Mouse (Mus musculus) MN1 (cell line): ENCODE results near the gene Acat1.

Experiments
- DNase-seq: peaks from one replicate; pipeline ENCODE4 v3.0.0-alpha.2; 2016; ENCODE audit warnings: low spot score

Gene Acat1

DNA sequence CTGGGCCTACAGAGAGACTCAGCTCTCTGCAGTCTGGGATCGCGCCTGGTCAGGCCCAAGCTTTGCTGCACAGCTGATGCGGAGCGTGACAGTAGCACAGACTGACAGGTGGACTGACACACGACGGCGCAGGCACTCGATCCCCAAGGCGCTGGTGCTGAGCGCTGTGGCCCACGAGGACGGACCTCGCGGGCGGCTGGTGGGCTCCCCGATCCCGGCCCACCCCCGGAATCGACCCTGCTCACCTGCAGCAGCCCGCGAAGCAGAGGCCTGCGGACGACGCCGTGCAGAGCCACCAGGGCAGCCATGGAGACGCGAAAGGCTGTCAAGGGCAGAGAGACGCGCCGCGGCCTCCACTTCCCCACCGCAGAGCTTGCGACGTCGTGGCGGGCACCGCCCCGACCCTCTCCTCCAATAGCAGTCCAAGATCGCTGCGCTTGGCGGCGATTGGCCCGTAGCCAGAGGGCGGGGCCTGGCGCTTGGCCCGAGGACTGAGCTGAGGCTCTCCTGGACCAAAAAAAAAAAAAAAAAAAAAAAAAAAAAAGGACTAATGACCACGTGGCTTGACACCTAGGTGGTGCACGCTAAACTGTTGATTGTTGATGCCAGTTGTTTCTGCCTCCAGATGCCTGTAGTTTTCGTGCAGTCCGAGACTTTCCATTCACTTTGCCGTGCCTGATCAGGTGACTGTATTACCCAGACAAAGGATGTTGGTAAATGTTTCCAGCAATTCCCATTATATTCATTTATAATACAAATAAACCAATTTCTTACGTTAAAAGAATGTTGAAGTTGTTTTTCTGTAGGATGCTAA, at the start of gene Acat1:
Gene Acat1, minus strand, starts transcription at position 415 of the 814 bp plus-strand sequence.
- DNase-seq = peak; percentile 95

- DNase-seq = no peak
These were observed 24.6 kb upstream of the Acat1 start for GRCm38 (mm10) chr9:53634796-53635195.

DNA sequence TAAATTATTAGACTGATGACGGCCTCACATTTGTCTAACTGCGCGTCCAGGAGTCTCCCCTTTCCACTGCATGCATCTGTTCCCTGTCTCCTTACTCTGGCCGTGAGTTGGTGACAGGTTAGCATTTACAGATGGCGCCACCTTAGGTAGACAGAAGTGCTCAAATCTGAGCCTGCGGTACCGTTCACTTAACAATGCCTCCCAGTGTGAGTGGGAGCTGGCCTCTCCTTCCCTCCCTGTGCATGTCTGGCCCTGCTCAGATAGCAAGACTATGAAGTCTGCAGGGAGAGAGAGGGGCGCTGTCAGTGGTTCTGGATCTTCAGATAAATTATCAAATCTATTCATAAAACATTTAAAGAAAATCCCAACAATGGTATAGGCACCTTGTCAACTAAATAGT, 5.1 kb upstream of the Acat1 start:
- DNase-seq = no peak

- DNase-seq = no peak
These were observed 4.1 kb upstream of the Acat1 start for GRCm38 (mm10) chr9:53614286-53614685.

DNA sequence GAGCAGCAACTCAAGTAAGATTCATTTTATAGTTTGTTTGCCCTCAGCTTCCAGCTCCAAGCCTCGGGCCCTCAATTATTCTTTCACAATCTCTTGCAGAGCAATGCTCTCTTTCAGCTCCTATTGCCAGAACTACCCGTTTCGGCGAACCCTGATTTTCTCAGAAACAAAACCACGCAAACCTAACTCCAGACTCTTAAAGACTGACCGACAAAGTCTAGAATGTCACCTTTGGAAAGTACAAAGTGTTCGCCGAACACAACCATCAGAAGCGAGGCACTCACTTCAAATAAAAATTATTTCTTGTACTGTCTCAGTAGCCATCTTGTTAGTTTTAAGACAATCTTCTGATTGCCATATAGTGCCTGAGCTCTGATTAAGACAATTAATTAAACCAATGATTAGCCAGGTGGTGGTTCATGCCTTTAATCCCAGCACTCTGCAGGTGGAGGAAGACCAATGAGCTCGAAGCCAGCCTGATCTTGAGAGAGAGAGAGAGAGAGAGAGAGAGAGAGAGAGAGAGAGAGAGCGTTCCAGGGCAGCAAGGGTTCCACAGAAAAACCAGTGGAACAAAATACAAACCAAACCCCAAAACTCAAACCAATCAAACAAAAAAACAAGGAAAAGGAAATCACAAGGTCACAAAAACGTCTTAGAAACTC, 745 bp downstream of the Acat1 start:
- DNase-seq = no peak

- DNase-seq = no peak
These were observed 2.4 kb downstream of the Acat1 start for GRCm38 (mm10) chr9:53607816-53608215.

DNA sequence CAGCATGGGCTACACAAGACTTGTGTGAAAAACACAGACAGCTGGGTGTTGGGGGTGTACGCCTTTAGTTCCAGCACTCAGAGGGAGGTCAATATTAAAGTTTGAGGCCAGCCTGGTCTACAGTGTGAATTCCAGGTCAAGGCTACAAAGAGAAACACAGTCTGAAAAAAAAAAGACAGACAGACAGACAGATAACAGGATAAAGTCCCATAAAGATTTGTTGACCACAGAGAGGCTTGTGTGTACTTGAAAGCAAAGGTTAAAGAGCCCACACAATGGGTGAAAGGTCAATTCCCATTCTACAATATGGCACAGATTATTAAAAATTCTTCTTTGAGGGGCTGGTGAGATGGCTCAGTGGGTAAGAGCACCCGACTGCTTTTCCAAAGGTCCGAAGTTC, 3.0 kb downstream of the Acat1 start:
- DNase-seq = no peak

- no peak for DNase-seq
These were observed 5.2 kb downstream of the Acat1 start for GRCm38 (mm10) chr9:53604954-53605353.

- no peak for DNase-seq
These were observed 6.3 kb downstream of the Acat1 start for GRCm38 (mm10) chr9:53603849-53604248.

- DNase-seq = peak; percentile 63
These were observed 6.8 kb downstream of the Acat1 start for GRCm38 (mm10) chr9:53603384-53603783.

GRCm38 (mm10) chr9:53601541-53601940, 8.6 kb downstream of the Acat1 start:
- no peak for DNase-seq

DNA sequence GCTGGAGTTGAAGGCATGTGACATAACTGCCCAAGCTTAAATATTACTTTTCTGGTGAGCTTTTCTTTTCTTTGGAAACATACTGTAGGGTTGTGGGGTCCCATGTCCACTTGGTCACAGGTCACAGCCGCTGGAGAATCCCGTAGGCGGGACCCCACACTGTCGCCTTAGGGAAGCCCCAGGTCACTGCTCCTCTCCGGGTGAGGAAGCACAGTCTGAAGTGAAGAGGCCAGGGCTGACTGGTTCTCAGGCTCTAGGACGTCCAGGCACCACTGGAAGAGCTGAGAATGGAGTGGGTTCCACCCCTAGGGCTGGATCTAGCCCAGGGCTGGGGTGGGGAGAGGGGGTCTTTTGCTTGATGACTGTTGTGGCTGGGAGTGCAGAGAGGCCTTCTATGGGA, 11.6 kb downstream of the Acat1 start:
- no peak for DNase-seq

DNA sequence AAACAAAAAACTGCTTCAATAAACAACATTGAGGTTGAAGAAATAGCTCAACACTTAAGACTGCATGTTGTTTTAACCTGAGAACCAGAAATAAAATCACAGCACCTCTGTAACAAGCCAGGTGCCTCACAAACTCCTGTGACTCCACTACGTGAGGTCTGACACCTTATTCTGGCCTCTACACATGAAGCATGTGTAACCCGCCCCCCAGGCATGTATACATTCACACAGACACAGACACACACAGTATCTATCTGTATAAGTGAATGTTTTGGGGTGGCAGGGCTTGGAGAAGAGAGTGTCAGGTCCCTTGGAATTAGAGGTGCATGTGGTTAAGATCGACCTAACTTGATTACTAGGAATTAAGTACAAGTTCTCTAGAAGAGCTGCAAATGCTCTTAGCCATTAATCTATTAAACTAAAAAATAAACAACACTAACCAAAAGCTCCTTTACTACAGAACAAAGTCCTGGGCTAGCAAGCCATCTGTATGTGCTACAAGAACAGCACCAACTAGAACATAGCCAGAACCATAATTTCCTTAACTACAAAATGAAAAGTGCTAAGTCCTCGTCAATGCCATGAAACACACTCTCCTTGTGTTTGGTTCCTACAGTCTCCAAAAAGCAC, 13.1 kb downstream of the Acat1 start:
- DNase-seq = no peak

DNA sequence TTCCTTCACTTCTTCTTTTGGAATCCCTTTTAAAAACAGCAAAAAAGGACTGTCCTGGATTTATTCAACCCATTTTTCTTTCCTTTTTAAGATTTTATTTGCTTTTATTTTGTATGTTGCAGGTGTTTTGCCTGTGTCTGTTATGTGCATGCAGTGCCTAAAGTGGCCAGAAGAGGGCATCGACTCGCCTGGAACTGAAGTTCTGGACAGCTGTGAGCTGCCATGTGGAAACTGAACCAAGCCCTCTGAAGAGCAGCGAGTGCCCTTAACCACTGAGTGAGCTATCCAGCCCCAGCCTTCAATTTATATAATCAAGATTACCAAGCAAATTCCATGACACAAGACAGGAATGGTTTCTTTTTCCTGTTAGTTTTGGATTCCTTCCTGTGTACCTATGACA, 15.4 kb downstream of the Acat1 start:
- peak; percentile 47 for DNase-seq

DNA sequence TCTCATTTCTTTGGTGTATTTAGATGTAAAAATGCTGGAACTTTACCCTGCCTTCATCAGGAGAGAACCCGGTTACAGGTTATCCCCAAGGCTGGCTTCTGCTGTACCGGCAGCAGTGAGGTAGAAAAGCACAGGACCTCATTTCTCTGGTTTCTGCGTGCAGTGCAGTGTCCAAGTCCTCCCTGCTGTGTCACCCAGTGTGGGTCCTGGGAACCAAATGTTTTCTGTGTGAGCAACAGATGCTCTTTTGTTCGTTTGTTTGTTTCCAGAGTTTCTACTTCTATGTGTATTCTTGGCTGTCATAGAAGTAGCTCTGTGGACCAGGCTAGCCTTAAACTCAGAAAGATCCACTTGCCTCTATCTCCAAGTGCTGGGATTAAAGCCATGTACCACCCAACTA, 28.3 kb downstream of the Acat1 start:
- DNase-seq = no peak

DNA sequence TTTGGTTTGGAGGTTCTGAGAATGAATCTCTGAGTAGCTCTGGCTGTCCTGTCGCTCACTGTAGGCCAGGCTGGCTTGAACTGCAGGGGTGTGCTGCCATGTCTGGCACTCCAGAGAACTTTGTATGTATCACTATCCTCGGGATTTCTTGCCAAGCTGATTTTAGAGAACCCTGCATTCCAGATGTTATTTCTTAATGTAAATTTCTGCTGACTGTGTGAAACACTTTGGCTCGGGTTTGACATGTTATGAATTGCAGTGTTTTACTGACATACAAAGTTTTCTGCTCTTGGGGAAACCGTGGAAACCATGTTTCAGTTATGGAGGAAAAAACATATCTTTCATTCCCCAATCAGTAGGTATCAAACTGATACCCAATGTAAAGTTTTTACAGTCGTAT, 34.5 kb downstream of the Acat1 start:
- DNase-seq = no peak

DNA sequence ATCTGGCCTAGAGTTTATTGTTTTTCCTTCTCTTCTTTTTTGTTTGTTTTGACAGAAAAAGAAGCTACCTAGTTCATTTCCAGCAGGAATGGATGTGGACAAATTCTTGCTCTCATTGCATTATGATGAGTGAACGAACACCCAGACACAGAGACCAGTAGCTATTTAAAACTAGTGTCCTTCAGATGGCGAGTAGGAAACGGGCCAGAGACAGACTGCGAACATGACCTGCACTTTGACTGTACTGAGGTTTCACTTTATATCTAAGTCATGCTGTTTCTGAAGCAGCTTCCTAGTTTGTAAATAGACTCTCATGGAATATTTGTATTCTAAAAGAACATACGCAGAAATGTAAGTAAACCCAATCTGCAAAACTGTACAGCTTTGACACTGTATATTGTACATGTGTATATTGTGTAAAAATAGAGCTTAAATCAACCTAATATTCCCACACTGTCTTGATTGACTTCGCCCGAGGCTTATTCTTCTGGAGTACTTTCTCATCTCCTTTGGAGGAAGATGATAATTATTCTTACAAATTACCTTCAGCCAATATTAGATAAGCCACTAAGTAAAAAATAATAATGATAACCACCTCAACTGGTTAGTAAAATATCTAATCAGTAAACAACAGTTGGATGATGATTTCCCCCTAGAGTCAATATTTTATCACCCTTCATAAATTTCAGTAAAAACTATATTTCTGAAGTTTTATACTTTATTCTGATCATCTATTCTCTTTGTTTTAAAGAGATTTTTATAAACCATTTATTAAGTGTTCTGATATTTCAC, 37.5 kb downstream of the Acat1 start:
- DNase-seq = no peak

DNA sequence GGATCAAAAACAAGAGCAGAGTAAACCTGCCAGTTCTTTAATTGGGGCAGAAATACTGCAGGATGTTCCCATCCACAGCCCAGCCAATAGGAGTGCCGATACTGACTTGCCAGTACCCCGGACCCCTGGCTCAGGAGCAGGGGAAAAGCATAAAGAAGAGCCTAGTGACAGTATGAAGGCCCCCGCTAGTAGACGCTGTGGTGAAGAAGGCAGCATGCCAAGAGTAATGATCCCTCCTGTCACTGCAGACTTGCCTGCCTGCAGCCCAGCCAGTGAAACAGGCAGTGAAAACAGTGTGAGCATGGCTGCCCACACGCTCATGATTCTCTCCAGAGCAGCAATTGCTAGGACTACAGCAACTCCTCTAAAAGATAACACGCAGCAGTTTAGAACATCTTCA, 39.5 kb downstream of the Acat1 start:
- DNase-seq = no peak

DNA sequence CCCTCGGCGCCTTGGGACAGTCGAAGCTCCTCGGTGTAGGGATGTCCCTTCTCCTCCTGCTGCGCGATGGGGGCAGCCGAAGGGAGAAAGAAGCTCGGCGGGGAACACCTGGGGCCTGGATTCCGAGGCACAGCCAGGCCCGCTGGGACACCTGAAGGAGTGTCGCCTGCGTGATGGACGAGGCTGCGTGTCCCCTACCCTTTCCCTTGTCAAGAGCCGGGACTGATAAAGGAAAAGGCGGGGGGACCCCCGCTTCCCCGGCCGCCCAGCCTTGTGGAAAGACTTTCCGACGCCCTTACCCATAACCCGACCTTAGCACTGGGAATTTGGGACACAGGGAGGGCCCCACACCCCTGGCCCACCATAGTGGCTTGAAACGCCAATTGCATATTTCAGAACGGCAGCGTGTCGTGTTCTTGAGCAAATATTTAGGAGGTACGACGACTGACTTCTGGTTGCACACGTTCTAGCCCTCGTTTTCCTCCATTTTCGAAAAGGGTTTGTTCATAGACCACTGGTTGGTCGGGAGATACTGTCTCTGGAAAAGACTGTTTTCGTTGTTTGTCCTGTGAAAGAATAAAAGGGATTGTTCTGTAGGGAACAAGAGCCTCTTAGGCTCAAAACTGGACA, 72.7 kb downstream of the Acat1 start:
- DNase-seq = peak; percentile 37

DNA sequence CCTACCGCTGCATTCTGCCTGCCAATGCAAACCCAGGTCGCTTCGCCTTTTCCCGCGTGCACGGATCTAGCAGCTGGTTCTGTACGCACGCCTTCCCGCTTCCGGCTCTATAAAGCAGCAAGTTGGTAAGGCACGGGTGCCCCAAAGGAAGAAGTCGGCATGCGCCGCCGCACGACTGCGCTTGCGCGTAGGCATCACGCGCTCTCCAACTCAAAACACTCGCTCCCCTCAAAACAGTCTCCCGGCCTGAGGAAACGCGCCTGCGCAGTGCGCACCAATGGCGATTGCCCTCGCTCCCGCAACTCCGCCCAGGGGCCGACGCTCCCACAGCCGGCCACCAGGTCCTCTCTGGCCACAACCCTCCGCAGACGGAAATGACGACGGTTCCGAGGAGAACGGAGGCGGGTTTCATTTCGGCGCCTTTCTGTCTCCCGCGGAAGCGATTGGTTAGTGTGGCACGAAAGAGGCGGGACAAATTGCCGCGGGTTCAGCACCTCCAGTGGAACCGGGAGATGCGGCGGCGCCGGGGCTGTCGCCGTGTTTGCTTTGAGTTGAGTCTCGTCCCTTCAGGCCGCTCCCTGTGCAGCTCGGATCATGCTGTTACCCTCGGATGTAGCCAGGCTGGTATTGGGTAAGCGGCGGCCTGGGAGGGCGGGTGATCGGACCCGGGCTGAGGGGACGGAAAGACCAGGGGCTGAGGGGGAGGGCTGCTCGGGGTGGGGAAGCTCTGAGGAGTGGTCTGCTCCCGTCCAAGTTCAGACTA, 73.4 kb downstream of the Acat1 start, which contains the start of the genes Atm and Npat:
Gene Atm, minus strand, starts transcription at position 183 of the 763 bp plus-strand sequence.
Gene Npat, plus strand, starts transcription at position 490 of the 763 bp plus-strand sequence.
- DNase-seq = peak; percentile 99
